Mouse (Mus musculus) monocyte, adult 5-6 weeks (primary cell): Measurements from ENCODE around the gene Erbb4. TPM values are rescaled to one million over a fixed set of nuclear protein-coding genes. Genes with fewer than 3 reads are reported as not detected.
"Not testable (repeated sequence)": the region's sequence is repeated elsewhere in the genome, so short reads cannot be mapped to it uniquely, and the experiment has no call there.

Experiments used
- ATAC-seq: fragments of 153-309, 156-312 bp; replicated peaks from 2 replicates; pipeline ENCODE4 v1.8.0; 2017; ENCODE audit warnings: mild to moderate bottlenecking; ENCODE audit not compliant: low TSS enrichment, insufficient number of reproducible peaks, severe bottlenecking, poor library complexity, low FRiP score
- total RNA-seq: library from RNA; stranded (forward); fragments of 200-1000, 200-491, 200-594 nt; gene quantifications from 3 replicates; pipeline ENCODE4 v1.2.3, GENCODE M21; 2017

Gene Erbb4
- total RNA-seq, 1 experiment from 2014 or later, result not detected

GRCm38 (mm10) chr1:68892041-68892440 is 215.8 kb downstream of the Erbb4 start:
- no peak for ATAC-seq

- no peak for ATAC-seq
Measured at GRCm38 (mm10) chr1:68886823-68887222, 221.0 kb downstream of the Erbb4 start.

- ATAC-seq, result no peak
Measured at GRCm38 (mm10) chr1:68874954-68875353, 232.9 kb downstream of the Erbb4 start.

GRCm38 (mm10) chr1:68873635-68874020 is 234.2 kb downstream of the Erbb4 start:
- no peak for ATAC-seq

- ATAC-seq, result no peak
Measured at GRCm38 (mm10) chr1:68872976-68873634, 234.8 kb downstream of the Erbb4 start.

- no peak for ATAC-seq
Measured at GRCm38 (mm10) chr1:68860341-68860740, 247.5 kb downstream of the Erbb4 start.

GRCm38 (mm10) chr1:68859480-68859879 is 248.4 kb downstream of the Erbb4 start:
- no peak for ATAC-seq

- ATAC-seq, result no peak
Measured at GRCm38 (mm10) chr1:68839352-68839751, 268.5 kb downstream of the Erbb4 start.

- ATAC-seq, result no peak
Measured at GRCm38 (mm10) chr1:68834686-68835085, 273.2 kb downstream of the Erbb4 start.

GRCm38 (mm10) chr1:68832101-68832500 is 275.8 kb downstream of the Erbb4 start:
- ATAC-seq, result no peak

GRCm38 (mm10) chr1:68831575-68831974 is 276.3 kb downstream of the Erbb4 start:
- ATAC-seq, result no peak

GRCm38 (mm10) chr1:68830501-68831239 is 277.2 kb downstream of the Erbb4 start:
- no peak for ATAC-seq

- ATAC-seq, result no peak
Measured at GRCm38 (mm10) chr1:68823116-68823644, 284.7 kb downstream of the Erbb4 start.

- no peak for ATAC-seq
Measured at GRCm38 (mm10) chr1:68806711-68807110, 301.1 kb downstream of the Erbb4 start.

- no peak for ATAC-seq
Measured at GRCm38 (mm10) chr1:68787409-68788015, 320.3 kb downstream of the Erbb4 start.

GRCm38 (mm10) chr1:68780653-68781052 is 327.2 kb downstream of the Erbb4 start:
- no peak for ATAC-seq

- ATAC-seq, result no peak
Measured at GRCm38 (mm10) chr1:68780032-68780431, 327.8 kb downstream of the Erbb4 start.

- not testable (repeated sequence) for ATAC-seq
Measured at GRCm38 (mm10) chr1:68766095-68766494, 341.8 kb downstream of the Erbb4 start.

- ATAC-seq, result no peak
Measured at GRCm38 (mm10) chr1:68762456-68762855, 345.4 kb downstream of the Erbb4 start.

- no peak for ATAC-seq
Measured at GRCm38 (mm10) chr1:68748976-68749375, 358.9 kb downstream of the Erbb4 start.
